Comparison of ENCODE assay signal across 9 mouse cellular contexts in genomic region chr7:120504663-120504979, GRCm38 (mm10).
A peak's percentile ranks its signal among the peaks of the same experiment; 100 is the strongest.
DNase-seq lines count a peak whose midpoint lies in the region; ATAC-seq and TF ChIP-seq lines count a peak whose summit lies in the region.
"Had no signal": no experiment of that assay in that cellular context is flagged by ENCODE, and none has a peak within 500 bp of the region (broad histone marks: within the 10 kb centered on the region; RNA-seq: fewer than 3 reads in every experiment).

No protein-coding gene starts in this region.

- peaks cover 4% of the 10 kb centered on the region; the same call in 1 of the 2 replicates for H3K4me1 ChIP-seq in heart, embryonic 12.5 days (replicated peaks)
- H3K4me1 ChIP-seq in hindbrain, embryonic 11.5 days (replicated peaks; ENCODE audit: control insufficient read depth, insufficient read depth, low read length): no peaks in the 10 kb centered on the region
- peaks cover 5% of the 10 kb centered on the region; the same call in 1 of the 2 replicates for H3K4me1 ChIP-seq in midbrain, embryonic 10.5 days
- no peaks in the 10 kb centered on the region for H3K4me1 ChIP-seq in thymus, adult 2 months (replicated peaks; ENCODE audit: control insufficient read depth, insufficient read depth, low read length)

- no peak overlapping the region for H3K27ac ChIP-seq in heart, embryonic 12.5 days (ENCODE audit: poor library complexity, severe bottlenecking)
- no peak overlapping the region for H3K27ac ChIP-seq in hindbrain, embryonic 11.5 days (ENCODE audit: low read depth, low read length)
- H3K27ac ChIP-seq in midbrain, embryonic 10.5 days (replicated peaks): peak overlapping the region; percentile 86
- no peak overlapping the region for H3K27ac ChIP-seq in thymus, adult 2 months (ENCODE audit: control insufficient read depth, insufficient read depth, low read length)

- DNase-seq in heart, postnatal 25 days (ENCODE audit: low spot score): no peak
- DNase-seq in ES-CJ7 (ENCODE audit: low read depth, low spot score): peak; percentile 6
- peak; percentile 57 for DNase-seq in hindbrain, embryonic 11.5 days (ENCODE audit: low spot score)
- DNase-seq in midbrain, embryonic 10.5 days (ENCODE audit: low spot score): no peak
- no peak for DNase-seq in thymus, adult 2 months
- DNase-seq: lung, postnatal 4 days had no signal

- H3K36me3 ChIP-seq in heart, embryonic 12.5 days: no peaks in the 10 kb centered on the region
- H3K36me3 ChIP-seq in hindbrain, embryonic 11.5 days (ENCODE audit: control insufficient read depth, insufficient read depth, low read length): no peaks in the 10 kb centered on the region
- H3K36me3 ChIP-seq in midbrain, embryonic 10.5 days: no peaks in the 10 kb centered on the region
- H3K36me3 ChIP-seq in thymus, adult 2 months (ENCODE audit: control insufficient read depth, insufficient read depth, low read length): no peaks in the 10 kb centered on the region

- intact Hi-C loops in heart, postnatal 25 days (cut with DNase I): no loop called here

- H3K27me3 ChIP-seq in heart, embryonic 12.5 days (replicated peaks): no peaks in the 10 kb centered on the region
- no peaks in the 10 kb centered on the region for H3K27me3 ChIP-seq in hindbrain, embryonic 11.5 days (ENCODE audit: control insufficient read depth, insufficient read depth, low read length)
- peaks cover 5% of the 10 kb centered on the region for H3K27me3 ChIP-seq in midbrain, embryonic 10.5 days (ENCODE audit: low read depth, poor library complexity, severe bottlenecking)
- no peaks in the 10 kb centered on the region for H3K27me3 ChIP-seq in thymus, adult 2 months (ENCODE audit: control insufficient read depth, insufficient read depth, low read length)

- no peak for ATAC-seq in heart, embryonic 12.5 days (ENCODE audit: insufficient number of reproducible peaks, low FRiP score)
- peak; percentile 47; the same call in 1 of the 2 replicates for ATAC-seq in hindbrain, embryonic 11.5 days (ENCODE audit: low FRiP score)
- no peak for ATAC-seq in frontal cortex, adult (ENCODE audit: low TSS enrichment)
- no peak for ATAC-seq in megakaryocyte-erythroid progenitor cell, adult 5-6 weeks (replicated peaks; ENCODE audit: low FRiP score, low TSS enrichment, poor library complexity, severe bottlenecking)

- TF ChIP-seq POLR2A in thymus, adult 2 months (IDR thresholded peaks at IDR 0.05; ENCODE audit: control insufficient read depth, extremely low read depth, insufficient read depth, low read length, poor library complexity): no peak

- WGBS in heart, embryonic 12.5 days: 27% methylated on average over 5 of the region's 5 CpGs
- 20% methylated on average over 5 of the region's 5 CpGs for WGBS in hindbrain, embryonic 11.5 days
- 29% methylated on average over 5 of the region's 5 CpGs for WGBS in midbrain, embryonic 10.5 days
- 41% methylated on average over 5 of the region's 5 CpGs for WGBS in thymus, adult 2 months

- peak overlapping the region; percentile 52 for H3K4me3 ChIP-seq in heart, embryonic 12.5 days
- peak overlapping the region; percentile 38 for H3K4me3 ChIP-seq in hindbrain, embryonic 11.5 days (ENCODE audit: low read depth, low read length)
- peak overlapping the region; percentile 61 for H3K4me3 ChIP-seq in midbrain, embryonic 10.5 days
- no peak overlapping the region for H3K4me3 ChIP-seq in thymus, adult 2 months (ENCODE audit: control insufficient read depth, insufficient read depth, low read length)

- H3K4me2 ChIP-seq in heart, embryonic 12.5 days: peak overlapping the region; percentile 95
- peak overlapping the region; percentile 76 for H3K4me2 ChIP-seq in hindbrain, embryonic 11.5 days (replicated peaks; ENCODE audit: low read depth, low read length)

- no peaks in the 10 kb centered on the region; the same call in 1 of the 2 replicates for H3K9me3 ChIP-seq in heart, embryonic 12.5 days (replicated peaks)
- H3K9me3 ChIP-seq in hindbrain, embryonic 11.5 days (ENCODE audit: control insufficient read depth, low read length): no peaks in the 10 kb centered on the region
- H3K9me3 ChIP-seq in midbrain, embryonic 10.5 days (replicated peaks): peaks cover 8% of the 10 kb centered on the region; the same call in 1 of the 2 replicates

- TF ChIP-seq CTCF in thymus, adult 2 months (IDR thresholded peaks at IDR 0.05; ENCODE audit: borderline replicate concordance, control insufficient read depth, extremely low read depth, insufficient read depth, low read length, poor library complexity): no peak

- H3K9ac ChIP-seq in heart, embryonic 12.5 days: peak overlapping the region; percentile 66
- peak overlapping the region; percentile 60 for H3K9ac ChIP-seq in hindbrain, embryonic 11.5 days (ENCODE audit: low read depth, low read length)

Comparison
In these comparisons a context has a peak if more than half of its experiments do, and no peak if none do; other contexts are left out.
1. DNase-seq: peak in ES-CJ7 (single experiment) and hindbrain, embryonic 11.5 days (single experiment); none in heart, postnatal 25 days (single experiment), midbrain, embryonic 10.5 days (single experiment) and thymus, adult 2 months (single experiment).